Mouse (Mus musculus) intestine, embryonic 15.5 days (tissue): Measurements from ENCODE around the gene Smpd2. TPM values are rescaled to one million over a fixed set of nuclear protein-coding genes. Genes with fewer than 3 reads are reported as not detected.
"Not testable (repeated sequence)": the region's sequence is repeated elsewhere in the genome, so short reads cannot be mapped to it uniquely, and the experiment has no call there.

Experiments
- ATAC-seq: fragments of 200-750 bp; cut with Nextera tagmentation; 2 replicates; pipeline ENCODE4 v1.8.0; 2017; ENCODE audit warnings: moderate TSS enrichment, moderate library complexity
- H3K27ac ChIP-seq: fragments of 300-500 bp; sonication (generic); 2 replicates; pipeline ENCODE4 v1.5.1; 2015; ENCODE audit warnings: mild to moderate bottlenecking, inconsistent platforms
- H3K27me3 ChIP-seq: fragments of 300-500 bp; sonication (generic); replicated peaks from 2 replicates; pipeline ENCODE4 v1.6.1; 2015; ENCODE audit warnings: inconsistent platforms
- H3K36me3 ChIP-seq: fragments of 300-500 bp; sonication (generic); 2 replicates; pipeline ENCODE4 v1.6.1; 2015; ENCODE audit warnings: inconsistent platforms
- H3K4me1 ChIP-seq: fragments of 300-500 bp; sonication (generic); replicated peaks from 2 replicates; pipeline ENCODE4 v1.6.1; 2015; ENCODE audit warnings: inconsistent platforms
- H3K4me2 ChIP-seq: fragments of 300-500 bp; sonication (generic); replicated peaks from 2 replicates; pipeline ENCODE4 v1.6.1; 2015; ENCODE audit warnings: mild to moderate bottlenecking, inconsistent platforms
- H3K4me3 ChIP-seq: fragments of 300-500 bp; sonication (generic); replicated peaks from 2 replicates; pipeline ENCODE4 v1.5.1; 2015; ENCODE audit warnings: inconsistent platforms
- H3K9ac ChIP-seq: fragments of 300-500 bp; sonication (generic); 2 replicates; pipeline ENCODE4 v1.6.1; 2015; ENCODE audit warnings: inconsistent platforms
- H3K9me3 ChIP-seq: fragments of 300-500 bp; sonication (generic); 2 replicates; pipeline ENCODE4 v1.6.1; 2016; ENCODE audit warnings: inconsistent platforms
- WGBS: fragments of 180-500 bp; shearing (Covaris S2); methylation state at CpG from one replicate; pipeline ENCODE4 v1.1.7; 2015; 5-methylcytosine and 5-hydroxymethylcytosine counted together
- polyA plus RNA-seq: library from polyadenylated mRNA; unstranded; fragments of >200 nt; fragmentation: Nextera tagmentation; extraction: Ambion mirVana; gene quantifications from 2 replicates; pipeline ENCODE4 v1.2.1, GENCODE M21; 2015

The Smpd2 gene
- polyA plus RNA-seq, 1 experiment from 2014 or later = 50.2 TPM

GRCm38 (mm10) chr10:41518981-41519618 lies 28.9 kb upstream of the Smpd2 start, which contains the start of gene Cd164:
Cd164 (plus strand) TSS chr10:41519414.
- H3K27me3 ChIP-seq = no peaks in the 10 kb centered on the region
- WGBS = 0% methylated on average over 68 of the region's 69 CpGs
- ATAC-seq = peak; percentile 95

GRCm38 (mm10) chr10:41518508-41518980 lies 28.4 kb upstream of the Smpd2 start:
- H3K27ac ChIP-seq = peak overlapping the region; percentile 94
- ATAC-seq = peak; percentile 80
- no peaks in the 10 kb centered on the region for H3K9me3 ChIP-seq
- H3K4me3 ChIP-seq = peak overlapping the region; percentile 96
- 0% methylated on average over 23 of the region's 23 CpGs for WGBS
- H3K27me3 ChIP-seq = no peaks in the 10 kb centered on the region
- peak overlapping the region; percentile 73 for H3K4me2 ChIP-seq
- no peaks in the 10 kb centered on the region for H3K36me3 ChIP-seq
- H3K4me1 ChIP-seq = 0 out of 2 replicates have a peak, but pooled peaks cover 4% of the 10 kb centered on the region
- H3K9ac ChIP-seq = peak overlapping the region; percentile 47

More at GRCm38 (mm10) chr10:41518981-41519618, 28.9 kb upstream of the Smpd2 start, which contains the start of gene Cd164:
- 0 out of 2 replicates have a peak, but pooled peaks cover 7% of the 10 kb centered on the region for H3K4me1 ChIP-seq
- peak within 1 kb of the TSS; percentile 94 for H3K27ac ChIP-seq
- H3K36me3 ChIP-seq = no peaks in the 10 kb centered on the region
- H3K9ac ChIP-seq = peak within 1 kb of the TSS; percentile 94
- H3K9me3 ChIP-seq = no peaks in the 10 kb centered on the region
- peak within 1 kb of the TSS; percentile 96 for H3K4me3 ChIP-seq
- H3K4me2 ChIP-seq = peak within 1 kb of the TSS; percentile 73

GRCm38 (mm10) chr10:41514921-41515320 lies 24.8 kb upstream of the Smpd2 start:
- no peak for ATAC-seq
- Histone ChIP-seq H3K27me3 (no peaks in the 10 kb centered on the region), H3K9ac (no peak overlapping the region), H3K9me3 (no peaks in the 10 kb centered on the region), H3K4me2 (no peak overlapping the region), H3K4me1 (no peaks in the 10 kb centered on the region), H3K36me3 (no peaks in the 10 kb centered on the region), H3K4me3 (no peak overlapping the region), H3K27ac (no peak overlapping the region)

- Histone ChIP-seq H3K27ac (no peak overlapping the region), H3K9ac (no peak overlapping the region), H3K4me3 (no peak overlapping the region), H3K27me3 (no peaks in the 10 kb centered on the region), H3K9me3 (no peaks in the 10 kb centered on the region), H3K4me2 (no peak overlapping the region), H3K36me3 (no peaks in the 10 kb centered on the region), H3K4me1 (no peaks in the 10 kb centered on the region)
- ATAC-seq = no peak
- 79% methylated on average over 4 of the region's 4 CpGs for WGBS
Observed at GRCm38 (mm10) chr10:41514301-41514700, 24.1 kb upstream of the Smpd2 start.

GRCm38 (mm10) chr10:41509160-41509559 lies 19.0 kb upstream of the Smpd2 start:
- Histone ChIP-seq H3K4me1 (no peaks in the 10 kb centered on the region), H3K9ac (no peak overlapping the region), H3K36me3 (no peaks in the 10 kb centered on the region), H3K27me3 (no peaks in the 10 kb centered on the region), H3K4me2 (no peak overlapping the region), H3K4me3 (no peak overlapping the region), H3K9me3 (no peaks in the 10 kb centered on the region), H3K27ac (no peak overlapping the region)
- ATAC-seq = no peak
- WGBS = 31% methylated on average over 2 of the region's 2 CpGs

DNA sequence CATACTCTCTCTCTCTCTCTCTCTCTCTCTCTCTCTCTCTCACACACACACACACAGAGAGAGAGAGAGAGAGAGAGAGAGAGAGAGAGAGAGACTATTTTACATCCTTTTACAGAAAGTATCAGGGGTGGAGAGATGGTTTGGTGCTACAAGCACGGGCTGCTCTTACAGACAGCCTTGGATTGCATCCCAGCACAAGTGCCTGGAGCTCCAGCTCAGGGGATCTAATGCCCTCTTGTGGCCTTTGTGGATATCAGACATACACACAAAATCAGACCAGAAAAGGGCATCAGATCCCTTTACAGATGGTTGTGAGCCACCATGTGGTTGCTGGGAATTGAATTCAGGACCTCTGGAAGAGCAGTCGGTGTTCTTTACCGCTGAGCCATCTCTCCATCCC lies 15.3 kb upstream of the Smpd2 start:
- 5% methylated on average over 3 of the region's 3 CpGs for WGBS
- not testable (repeated sequence) for H3K27me3 ChIP-seq, H3K9ac ChIP-seq, H3K4me2 ChIP-seq, H3K36me3 ChIP-seq, H3K4me3 ChIP-seq, H3K27ac ChIP-seq, H3K4me1 ChIP-seq, H3K9me3 ChIP-seq
- ATAC-seq = peak; percentile 80

GRCm38 (mm10) chr10:41504996-41505395 lies 14.8 kb upstream of the Smpd2 start:
- ATAC-seq = no peak

GRCm38 (mm10) chr10:41500941-41501340 lies 10.8 kb upstream of the Smpd2 start:
- 71% methylated on average over 4 of the region's 4 CpGs for WGBS

More at GRCm38 (mm10) chr10:41504996-41505395, 14.8 kb upstream of the Smpd2 start:
- H3K9me3 ChIP-seq = no peaks in the 10 kb centered on the region
- no peak overlapping the region for H3K4me2 ChIP-seq
- H3K9ac ChIP-seq = no peak overlapping the region
- 90% methylated on average over 1 of the region's 1 CpGs for WGBS
- H3K27ac ChIP-seq = no peak overlapping the region
- H3K4me3 ChIP-seq = no peak overlapping the region
- no peaks in the 10 kb centered on the region for H3K4me1 ChIP-seq
- H3K36me3 ChIP-seq = no peaks in the 10 kb centered on the region
- no peaks in the 10 kb centered on the region for H3K27me3 ChIP-seq

DNA sequence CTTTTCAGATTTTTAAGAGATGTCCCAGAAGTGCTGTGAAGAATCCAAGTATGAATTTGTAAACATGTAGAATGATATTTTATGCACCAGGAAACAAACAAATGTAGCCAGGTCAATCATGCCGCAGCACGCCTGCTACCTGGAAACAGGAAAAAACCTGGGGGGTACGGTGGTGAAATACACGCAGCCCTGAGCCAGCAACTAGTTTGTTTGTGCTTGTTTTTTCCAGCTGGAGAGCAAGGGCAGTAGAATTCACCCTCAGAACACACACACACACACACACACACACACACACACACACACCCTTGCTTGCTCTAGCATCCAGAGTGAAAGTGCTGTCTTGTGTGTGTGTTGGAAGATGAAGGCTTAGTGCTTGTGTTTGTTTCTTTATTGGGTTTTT lies 942 bp upstream of the Smpd2 start:
- Histone ChIP-seq H3K27me3 (no peaks in the 10 kb centered on the region), H3K27ac (no peak overlapping the region), H3K9ac (no peak overlapping the region), H3K4me1 (peaks cover 21% of the 10 kb centered on the region), H3K36me3 (peaks cover 15% of the 10 kb centered on the region), H3K9me3 (no peaks in the 10 kb centered on the region), H3K4me2 (no peak overlapping the region), H3K4me3 (no peak overlapping the region)
- ATAC-seq = no peak
- WGBS = 48% methylated on average over 4 of the region's 4 CpGs

More at GRCm38 (mm10) chr10:41500941-41501340, 10.8 kb upstream of the Smpd2 start:
- Histone ChIP-seq H3K9me3 (no peaks in the 10 kb centered on the region), H3K36me3 (no peaks in the 10 kb centered on the region), H3K4me2 (no peak overlapping the region), H3K27ac (no peak overlapping the region), H3K4me1 (no peaks in the 10 kb centered on the region), H3K27me3 (no peaks in the 10 kb centered on the region), H3K4me3 (no peak overlapping the region), H3K9ac (no peak overlapping the region)
- no peak for ATAC-seq

- Histone ChIP-seq H3K9me3 (no peaks in the 10 kb centered on the region), H3K27me3 (no peaks in the 10 kb centered on the region), H3K36me3 (peaks cover 20% of the 10 kb centered on the region), H3K4me1 (peaks cover 21% of the 10 kb centered on the region), H3K4me3 (peak overlapping the region; percentile 65), H3K9ac (peak overlapping the region; percentile 68), H3K27ac (no peak overlapping the region), H3K4me2 (peak overlapping the region; percentile 97)
- ATAC-seq = no peak
- 1% methylated on average over 29 of the region's 29 CpGs for WGBS
Observed at GRCm38 (mm10) chr10:41490518-41490873, 327 bp upstream of the Smpd2 start.

GRCm38 (mm10) chr10:41489294-41489693 lies 875 bp downstream of the Smpd2 start:
- 17% methylated on average over 8 of the region's 8 CpGs for WGBS
- Histone ChIP-seq H3K27me3 (no peaks in the 10 kb centered on the region), H3K27ac (peak overlapping the region; percentile 72), H3K9ac (peak overlapping the region; percentile 68), H3K4me3 (peak overlapping the region; percentile 65), H3K4me1 (peaks cover 21% of the 10 kb centered on the region), H3K36me3 (peaks cover 28% of the 10 kb centered on the region), H3K9me3 (no peaks in the 10 kb centered on the region), H3K4me2 (peak overlapping the region; percentile 97)
- peak; percentile 4; the same call in 1 of the 2 replicates for ATAC-seq

- Histone ChIP-seq H3K27ac (peak overlapping the region; percentile 72; the same call in 1 of the 2 replicates), H3K4me3 (peak overlapping the region; percentile 65), H3K27me3 (no peaks in the 10 kb centered on the region), H3K36me3 (peaks cover 32% of the 10 kb centered on the region), H3K4me1 (peaks cover 21% of the 10 kb centered on the region), H3K9ac (peak overlapping the region; percentile 68), H3K4me2 (peak overlapping the region; percentile 97), H3K9me3 (no peaks in the 10 kb centered on the region)
- WGBS = 25% methylated on average over 7 of the region's 7 CpGs
- ATAC-seq = no peak
Observed at GRCm38 (mm10) chr10:41488877-41489276, 1.3 kb downstream of the Smpd2 start.
